Mouse (Mus musculus) forebrain, embryonic 11.5 days (tissue): ENCODE data around the gene Fmnl2. TPM values are rescaled to one million over a fixed set of nuclear protein-coding genes. Genes with fewer than 3 reads are reported as not detected.
A peak's percentile ranks its signal among the peaks of the same experiment; 100 is the strongest.

ENCODE experiments used
- ATAC-seq: fragments of 200-750 bp; cut with Nextera tagmentation; replicated peaks from 2 replicates; pipeline ENCODE4 v1.8.0; 2017; ENCODE audit warnings: moderate TSS enrichment; ENCODE audit not compliant: low FRiP score
- DNase-seq: peaks from one replicate; pipeline ENCODE4 v3.0.0-alpha.2; 2017; ENCODE audit warnings: low spot score
- H3K27ac ChIP-seq: fragments of 300-500 bp; sonication (generic); 2 replicates; pipeline ENCODE4 v1.5.1; 2014; ENCODE audit warnings: low read depth, low read length
- H3K27me3 ChIP-seq: fragments of 300-500 bp; sonication (generic); 2 replicates; pipeline ENCODE4 v1.6.1; 2014; ENCODE audit warnings: mild to moderate bottlenecking, low read length, mixed read lengths; ENCODE audit not compliant: control insufficient read depth, insufficient read depth
- H3K36me3 ChIP-seq: fragments of 300-500 bp; sonication (generic); 2 replicates; pipeline ENCODE4 v1.6.1; 2014; ENCODE audit warnings: mild to moderate bottlenecking, low read length, moderate library complexity, mixed read lengths; ENCODE audit not compliant: control insufficient read depth, insufficient read depth
- H3K4me1 ChIP-seq: fragments of 300-500 bp; sonication (generic); replicated peaks from 2 replicates; pipeline ENCODE4 v1.6.1; 2014; ENCODE audit warnings: low read length, mixed read lengths; ENCODE audit not compliant: control insufficient read depth, insufficient read depth
- H3K4me2 ChIP-seq: fragments of 300-500 bp; sonication (generic); 2 replicates; pipeline ENCODE4 v1.6.1; 2014; ENCODE audit warnings: low read depth, mild to moderate bottlenecking, low read length, moderate library complexity, mixed read lengths; ENCODE audit not compliant: severe bottlenecking
- H3K4me3 ChIP-seq: fragments of 300-500 bp; sonication (generic); 2 replicates; pipeline ENCODE4 v1.5.1; 2014; ENCODE audit warnings: low read depth, low read length
- H3K9ac ChIP-seq: fragments of 300-500 bp; sonication (generic); 2 replicates; pipeline ENCODE4 v1.6.1; 2014; ENCODE audit warnings: low read length
- H3K9me3 ChIP-seq: fragments of 300-500 bp; sonication (generic); 2 replicates; pipeline ENCODE4 v1.6.1; 2016; ENCODE audit warnings: low read length, mixed read lengths; ENCODE audit not compliant: control insufficient read depth
- WGBS: fragments of 180-500 bp; shearing (Covaris S2); extraction: QIAGEN DNeasy Blood & Tissue Kit; methylation state at CpG from one replicate; pipeline ENCODE4 v1.1.7; 2014; 5-methylcytosine and 5-hydroxymethylcytosine counted together
- polyA plus RNA-seq: library from polyadenylated mRNA; unstranded; fragments of >200 nt; fragmentation: Nextera tagmentation; extraction: Ambion mirVana; gene quantifications from 2 replicates; pipeline ENCODE4 v1.2.1, GENCODE M21; 2014

Gene Fmnl2
- polyA plus RNA-seq, 1 experiment from 2014 or later = 10.4 TPM

DNA sequence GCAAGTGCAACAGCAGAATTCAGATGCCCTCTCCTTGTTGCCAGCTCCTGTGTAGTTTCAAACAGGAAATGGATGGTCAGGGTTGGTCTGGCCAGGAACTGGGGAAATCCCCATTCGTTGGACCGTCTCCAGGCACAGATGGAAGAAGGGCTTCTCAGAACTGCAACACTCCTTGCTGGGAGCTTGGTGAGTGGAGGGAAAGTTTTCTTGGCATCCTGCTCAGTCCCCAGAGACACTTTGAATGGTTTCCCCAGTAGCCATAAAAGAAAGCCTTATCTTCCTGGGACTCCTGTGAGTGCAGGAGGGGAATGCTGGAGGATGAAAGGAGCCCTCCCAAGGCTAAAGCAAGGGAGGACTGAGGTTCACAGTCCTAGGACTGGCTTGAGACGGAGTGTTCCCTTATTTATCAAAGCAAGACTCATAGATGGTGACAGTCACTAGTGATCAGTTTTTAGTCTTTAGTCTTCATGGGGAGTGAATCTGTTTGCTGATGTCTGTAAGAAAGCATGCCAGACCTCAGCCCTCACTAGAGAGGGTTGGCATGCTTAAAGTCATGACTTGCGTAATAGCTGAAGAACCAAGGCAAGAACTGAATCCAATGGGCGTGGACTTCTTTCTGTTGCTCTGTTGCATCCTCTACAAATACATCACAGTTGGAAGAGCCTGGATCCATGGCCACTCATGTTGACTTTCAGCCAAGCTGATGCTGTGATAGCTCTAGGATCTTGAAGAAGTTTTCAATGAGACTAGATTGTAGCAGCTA lies 72.6 kb downstream of the Fmnl2 start:
- H3K27me3 ChIP-seq = no peaks in the 10 kb centered on the region
- no peak for ATAC-seq

DNA sequence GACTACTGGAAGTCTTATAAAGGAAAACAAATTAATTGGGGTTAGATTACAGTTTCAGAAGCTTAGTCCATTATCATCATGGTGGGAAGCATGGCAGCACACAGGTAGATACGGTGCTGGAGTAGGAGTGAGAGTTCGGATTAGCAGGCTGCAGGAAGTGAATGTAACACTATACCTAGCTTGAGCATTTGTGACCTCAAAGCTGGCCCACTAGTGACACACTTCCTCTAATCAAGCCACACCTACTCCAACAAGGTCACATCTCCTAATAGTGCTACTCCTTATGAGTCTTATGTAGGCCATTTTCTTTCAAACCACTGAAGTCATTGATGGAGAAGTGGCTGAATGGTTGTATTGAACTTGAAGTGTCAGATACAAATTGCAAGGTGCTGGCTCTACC lies 73.7 kb downstream of the Fmnl2 start:
- Histone ChIP-seq H3K9ac (no peak overlapping the region), H3K4me2 (no peak overlapping the region), H3K4me1 (peaks cover 12% of the 10 kb centered on the region), H3K27ac (no peak overlapping the region), H3K9me3 (no peaks in the 10 kb centered on the region), H3K4me3 (no peak overlapping the region), H3K27me3 (no peaks in the 10 kb centered on the region), H3K36me3 (no peaks in the 10 kb centered on the region)
- ATAC-seq (no peak), DNase-seq (no peak)
- 89% methylated on average over 2 of the region's 2 CpGs for WGBS

More for the DNA sequence above, 72.6 kb downstream of the Fmnl2 start:
- Histone ChIP-seq H3K4me3 (no peak overlapping the region), H3K4me1 (peaks cover 12% of the 10 kb centered on the region), H3K9ac (no peak overlapping the region), H3K9me3 (no peaks in the 10 kb centered on the region), H3K4me2 (no peak overlapping the region), H3K27ac (no peak overlapping the region), H3K36me3 (no peaks in the 10 kb centered on the region)
- DNase-seq = no peak
- 89% methylated on average over 5 of the region's 5 CpGs for WGBS

DNA sequence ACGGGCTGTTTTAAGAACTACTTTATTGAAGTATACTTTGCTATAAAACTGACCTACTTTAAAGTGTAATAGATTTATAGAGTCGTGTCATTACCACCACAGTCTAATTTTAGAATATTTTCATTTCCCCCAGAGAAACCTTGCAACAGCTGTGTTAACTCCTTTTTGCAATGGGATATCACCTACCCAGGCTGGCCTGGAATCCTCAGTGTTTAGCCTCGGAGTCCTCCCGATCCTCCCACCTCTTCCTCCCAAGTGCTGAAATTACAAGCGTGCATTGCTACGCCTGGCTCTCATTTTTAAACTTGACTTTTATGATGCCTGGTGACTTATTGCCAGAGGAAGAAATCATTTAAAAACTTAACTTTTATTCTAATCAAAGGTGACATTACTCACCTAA lies 78.2 kb downstream of the Fmnl2 start:
- H3K36me3 ChIP-seq = no peaks in the 10 kb centered on the region
- no peaks in the 10 kb centered on the region for H3K9me3 ChIP-seq
- H3K4me3 ChIP-seq = no peak overlapping the region
- ATAC-seq (no peak), DNase-seq (no peak)
- H3K4me1 ChIP-seq = 0 out of 2 replicates have a peak, but pooled peaks cover 2% of the 10 kb centered on the region
- 89% methylated on average over 6 of the region's 6 CpGs for WGBS
- H3K9ac ChIP-seq = no peak overlapping the region
- H3K27me3 ChIP-seq = no peaks in the 10 kb centered on the region
- no peak overlapping the region for H3K4me2 ChIP-seq
- H3K27ac ChIP-seq = no peak overlapping the region

DNA sequence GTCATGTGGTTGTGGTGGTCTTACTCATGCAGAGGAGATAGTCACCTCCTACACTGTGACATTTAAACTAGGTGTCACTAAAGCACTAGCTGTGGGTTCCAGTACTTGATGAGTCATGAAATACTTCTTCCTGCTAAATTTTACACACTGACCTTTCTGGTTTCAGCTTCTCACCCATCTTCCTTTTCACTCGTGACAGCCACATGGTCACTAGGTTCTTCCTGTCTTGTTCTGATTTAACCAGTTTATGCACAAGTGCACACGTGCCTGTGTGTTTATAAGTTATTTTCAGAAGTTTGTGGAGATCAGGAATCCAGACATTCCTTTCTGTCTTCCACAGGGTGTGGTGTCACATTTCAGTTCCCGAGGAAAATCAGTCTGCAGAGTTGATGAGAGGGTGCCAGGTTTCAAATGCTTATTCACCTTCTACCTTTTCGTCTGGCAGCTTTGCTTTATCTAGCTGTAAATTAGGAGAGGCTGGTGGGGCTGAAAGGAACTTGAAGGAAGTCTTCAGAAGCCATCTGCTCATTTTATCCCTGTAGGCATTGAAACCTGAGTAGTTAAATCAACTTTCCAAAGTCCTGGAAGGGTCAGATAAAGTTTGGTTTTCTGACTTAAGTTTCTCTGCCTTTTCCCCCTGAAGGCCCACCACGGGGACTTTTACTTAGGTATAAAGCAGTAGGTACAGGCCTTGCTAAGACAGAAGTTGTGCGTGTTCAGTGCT lies 80.9 kb downstream of the Fmnl2 start:
- H3K9ac ChIP-seq = no peak overlapping the region
- H3K4me3 ChIP-seq = no peak overlapping the region
- H3K9me3 ChIP-seq = no peaks in the 10 kb centered on the region
- no peaks in the 10 kb centered on the region for H3K27me3 ChIP-seq
- H3K36me3 ChIP-seq = no peaks in the 10 kb centered on the region
- WGBS = 45% methylated on average over 6 of the region's 6 CpGs
- DNase-seq (no peak), ATAC-seq (no peak)
- no peak overlapping the region for H3K4me2 ChIP-seq
- no peak overlapping the region for H3K27ac ChIP-seq
- 0 out of 2 replicates have a peak, but pooled peaks cover 2% of the 10 kb centered on the region for H3K4me1 ChIP-seq

DNA sequence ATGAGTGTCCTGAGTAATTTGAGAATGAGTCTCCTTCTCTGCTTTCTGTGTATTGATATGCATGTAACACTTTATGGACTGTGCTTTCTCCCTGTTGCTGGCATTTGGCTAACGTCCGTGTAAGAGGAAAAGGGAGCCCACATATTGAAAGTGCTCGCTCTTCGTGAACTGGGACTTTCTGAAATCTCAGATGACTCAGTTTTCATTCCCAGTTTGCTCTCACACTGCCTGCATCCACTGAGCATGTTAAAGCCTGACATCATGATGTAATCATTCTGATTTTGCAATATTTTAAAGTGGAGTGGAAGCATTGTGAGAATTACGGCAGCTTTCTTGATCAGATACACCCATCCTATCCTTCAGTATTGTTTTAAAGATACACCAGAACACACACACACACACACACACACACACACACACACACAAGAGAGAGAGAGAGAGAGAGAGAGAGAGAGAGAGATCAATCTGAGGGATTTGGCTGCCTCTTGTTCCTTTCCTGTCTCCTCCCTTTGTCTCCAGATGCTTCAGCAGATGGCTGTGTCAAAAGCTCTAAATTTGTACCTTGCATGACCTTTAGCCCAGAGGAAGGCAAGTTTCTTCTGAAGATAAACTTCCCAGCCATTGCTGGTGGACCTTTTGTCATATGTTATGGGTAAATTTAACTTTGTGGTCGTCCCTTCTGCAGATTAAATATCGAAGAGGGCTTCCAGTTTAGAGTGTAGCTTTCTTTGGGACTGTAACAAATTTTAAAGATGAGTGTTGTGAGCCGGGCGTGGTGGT lies 86.2 kb downstream of the Fmnl2 start:
- Histone ChIP-seq H3K27me3 (no peaks in the 10 kb centered on the region), H3K4me1 (peaks cover 18% of the 10 kb centered on the region; the same call in 1 of the 2 replicates), H3K4me3 (no peak overlapping the region), H3K9ac (no peak overlapping the region), H3K9me3 (no peaks in the 10 kb centered on the region), H3K27ac (no peak overlapping the region), H3K4me2 (no peak overlapping the region), H3K36me3 (no peaks in the 10 kb centered on the region)
- DNase-seq (no peak), ATAC-seq (no peak)
- 81% methylated on average over 9 of the region's 9 CpGs for WGBS

DNA sequence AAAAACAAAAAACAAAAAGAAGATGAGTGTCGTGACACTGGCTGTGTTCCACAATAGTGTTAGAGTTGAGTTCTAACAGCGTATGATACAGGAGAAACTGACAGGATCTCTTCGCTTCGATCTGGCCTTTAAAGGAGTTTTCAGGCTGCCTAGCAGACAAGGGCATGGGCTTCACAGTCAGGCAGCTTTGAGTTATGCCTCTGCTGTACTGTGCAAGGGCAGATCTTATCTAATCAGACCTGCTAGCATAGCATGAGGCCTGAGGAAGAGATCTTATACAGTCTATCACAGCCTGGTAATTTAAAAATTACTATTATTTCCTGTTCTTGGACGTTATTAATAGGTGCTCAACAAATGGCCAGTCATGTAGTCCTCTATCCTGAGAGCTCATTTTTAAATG lies 86.9 kb downstream of the Fmnl2 start:
- Histone ChIP-seq H3K27ac (no peak overlapping the region), H3K4me3 (no peak overlapping the region)
- WGBS = 87% methylated on average over 5 of the region's 5 CpGs

DNA sequence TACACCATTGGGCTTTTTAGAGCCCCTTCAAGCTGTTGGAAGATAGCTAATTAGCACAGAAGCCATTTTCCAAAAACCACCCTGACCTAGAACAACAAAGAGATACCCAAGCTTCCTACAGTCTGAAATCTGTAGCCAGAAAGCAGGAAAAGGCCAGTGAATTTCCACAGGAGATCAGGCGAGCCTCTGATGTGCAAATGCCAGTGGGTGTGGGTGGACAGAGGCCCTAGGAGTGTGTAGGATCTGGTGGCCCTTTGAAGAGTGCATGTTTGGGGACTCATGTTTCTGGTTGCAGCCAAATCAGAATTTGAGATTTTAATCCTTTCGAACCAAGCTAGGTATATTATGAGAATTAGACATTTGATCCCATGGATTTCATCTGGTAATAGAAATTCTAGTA lies 88.4 kb downstream of the Fmnl2 start:
- ATAC-seq = peak; percentile 54
- no peak overlapping the region; the same call in 1 of the 2 replicates for H3K9ac ChIP-seq

More for the DNA sequence above, 86.9 kb downstream of the Fmnl2 start:
- peaks cover 18% of the 10 kb centered on the region; the same call in 1 of the 2 replicates for H3K4me1 ChIP-seq
- H3K4me2 ChIP-seq = no peak overlapping the region
- no peaks in the 10 kb centered on the region for H3K9me3 ChIP-seq
- H3K36me3 ChIP-seq = no peaks in the 10 kb centered on the region
- no peak overlapping the region for H3K9ac ChIP-seq
- no peak for ATAC-seq
- DNase-seq = no peak
- H3K27me3 ChIP-seq = no peaks in the 10 kb centered on the region

DNA sequence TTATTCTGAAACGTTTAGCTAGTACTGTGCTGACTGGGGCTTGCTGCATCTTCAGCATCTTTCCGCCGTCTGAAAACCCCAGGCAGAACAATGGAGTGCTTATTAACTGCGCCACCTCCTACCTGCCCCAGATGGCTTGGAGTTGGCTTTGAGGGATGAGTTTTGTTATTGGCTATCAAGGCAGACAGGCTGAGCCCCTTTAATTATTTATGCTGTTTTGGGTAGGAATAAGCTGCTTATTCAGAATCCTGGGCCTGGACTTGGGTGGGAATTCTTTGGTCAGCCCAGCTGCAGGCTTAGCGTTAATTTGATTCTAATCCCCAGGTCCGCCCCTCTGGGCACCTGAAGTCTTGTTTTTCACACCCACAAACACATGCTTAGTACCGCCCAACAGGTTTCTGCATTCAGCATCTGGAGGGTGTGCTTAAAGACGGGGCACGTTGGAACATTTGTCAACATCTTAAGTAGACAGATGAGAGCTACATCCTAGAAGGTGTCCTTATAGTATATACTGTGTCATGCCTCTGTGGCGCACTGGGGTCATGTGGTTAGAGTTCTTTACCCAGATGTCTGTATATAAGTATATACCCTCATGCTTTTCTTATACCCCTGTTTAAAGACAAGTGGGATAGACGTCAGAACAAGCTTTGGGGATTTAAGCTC lies 89.0 kb downstream of the Fmnl2 start:
- 15% methylated on average over 11 of the region's 11 CpGs for WGBS
- H3K4me2 ChIP-seq = peak overlapping the region; percentile 1; the same call in 1 of the 2 replicates

More for the DNA sequence above, 88.4 kb downstream of the Fmnl2 start:
- Histone ChIP-seq H3K27ac (peak overlapping the region; percentile 74), H3K4me2 (peak overlapping the region; percentile 1; the same call in 1 of the 2 replicates), H3K4me3 (no peak overlapping the region), H3K27me3 (no peaks in the 10 kb centered on the region), H3K4me1 (peaks cover 16% of the 10 kb centered on the region; the same call in 1 of the 2 replicates), H3K9me3 (no peaks in the 10 kb centered on the region), H3K36me3 (no peaks in the 10 kb centered on the region)
- WGBS = 19% methylated on average over 2 of the region's 2 CpGs
- no peak for DNase-seq

More for the DNA sequence above, 89.0 kb downstream of the Fmnl2 start:
- Histone ChIP-seq H3K4me3 (no peak overlapping the region), H3K9ac (no peak overlapping the region), H3K36me3 (no peaks in the 10 kb centered on the region), H3K27ac (peak overlapping the region; percentile 74), H3K9me3 (no peaks in the 10 kb centered on the region), H3K4me1 (peaks cover 16% of the 10 kb centered on the region; the same call in 1 of the 2 replicates), H3K27me3 (no peaks in the 10 kb centered on the region)
- peak; percentile 71 for DNase-seq
- ATAC-seq = peak; percentile 83
